Mouse (Mus musculus): ENCODE results near the gene Ahsa1.

DNA sequence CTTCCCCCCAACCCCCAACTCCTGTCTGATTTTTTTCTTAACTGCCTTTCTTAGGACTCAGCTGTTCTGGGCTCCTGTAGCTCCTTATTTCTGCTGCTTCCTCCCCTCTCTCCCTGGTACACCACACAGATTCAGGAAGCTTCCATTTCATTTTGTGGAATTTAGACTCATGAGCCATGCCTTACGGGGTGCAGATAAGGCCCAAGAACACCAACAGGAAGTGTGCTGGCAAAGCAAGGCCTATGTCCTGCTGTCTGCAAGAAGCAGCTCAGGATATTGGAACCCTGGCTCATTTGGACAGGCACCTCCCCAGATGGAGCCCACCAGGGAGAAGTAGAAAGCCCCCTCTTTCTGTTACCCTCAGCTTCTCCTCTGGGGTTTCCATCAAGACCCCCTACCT is 15.5 kb downstream of the Ahsa1 start:
- TF ChIP-seq CTCF (IDR thresholded peaks at IDR 0.05; ENCODE audit: low read depth) (no peak), EP300 (IDR thresholded peaks at IDR 0.05; ENCODE audit: low read depth) (no peak)
